8 mouse cellular contexts compared by ENCODE assay signal in genomic region chr5:140659607-140660272, GRCm38 (mm10). TPM values are rescaled to one million over a fixed set of nuclear protein-coding genes. Genes with fewer than 3 reads are reported as not detected.
DNase-seq lines count a peak whose midpoint lies in the region; ATAC-seq and TF ChIP-seq lines count a peak whose summit lies in the region.

No protein-coding gene starts in this region.

- peak; percentile 70 for DNase-seq in brain, embryonic 18.5 days (ENCODE audit: low read depth, low spot score)
- no peak for DNase-seq in hindbrain, embryonic 10.5 days (ENCODE audit: low spot score)
- DNase-seq in left cerebral cortex, postnatal 4 days = peak; percentile 76
- DNase-seq in splenic B cell, adult 2 months (ENCODE audit: low read depth, low spot score) = peak; percentile 29
- DNase-seq in thymus, postnatal 0 days (ENCODE audit: low spot score) = no peak
- DNase-seq in adrenal gland, postnatal 4 days (ENCODE audit: low spot score in 2 of 2) = no peak
- no peak for DNase-seq in thymus, adult 2 months

- 0 out of 2 replicates have a peak, but pooled peaks cover 1% of the 10 kb centered on the region for H3K36me3 ChIP-seq in hindbrain, embryonic 10.5 days
- H3K36me3 ChIP-seq in splenic B cell, adult 2 months (ENCODE audit: control insufficient read depth, insufficient read depth, low read length, poor library complexity, severe bottlenecking) = no peaks in the 10 kb centered on the region
- no peaks in the 10 kb centered on the region for H3K36me3 ChIP-seq in thymus, adult 2 months (ENCODE audit: control insufficient read depth, insufficient read depth, low read length)

- intact Hi-C loops in left cerebral cortex, postnatal 4 days (cut with DNase I) = no loop called here

- no peak for TF ChIP-seq POLR2A in thymus, adult 2 months (IDR thresholded peaks at IDR 0.05; ENCODE audit: control insufficient read depth, extremely low read depth, insufficient read depth, low read length, poor library complexity)

- 36% methylated on average over 16 of the region's 16 CpGs for WGBS in hindbrain, embryonic 10.5 days
- 74% methylated on average over 16 of the region's 16 CpGs for WGBS in thymus, adult 2 months

- TF ChIP-seq CTCF in thymus, adult 2 months (IDR thresholded peaks at IDR 0.05; ENCODE audit: borderline replicate concordance, control insufficient read depth, extremely low read depth, insufficient read depth, low read length, poor library complexity) = no peak

- peaks cover 37% of the 10 kb centered on the region for H3K4me1 ChIP-seq in hindbrain, embryonic 10.5 days (replicated peaks)
- peaks cover 31% of the 10 kb centered on the region for H3K4me1 ChIP-seq in thymus, adult 2 months (replicated peaks; ENCODE audit: control insufficient read depth, insufficient read depth, low read length)

- no peaks in the 10 kb centered on the region for H3K9me3 ChIP-seq in hindbrain, embryonic 10.5 days

- H3K27me3 ChIP-seq in hindbrain, embryonic 10.5 days (ENCODE audit: insufficient read depth, poor library complexity, severe bottlenecking) = 0 out of 2 replicates have a peak, but pooled peaks cover 4% of the 10 kb centered on the region
- no peaks in the 10 kb centered on the region for H3K27me3 ChIP-seq in splenic B cell, adult 2 months (ENCODE audit: control insufficient read depth, insufficient read depth, low read length, poor library complexity, severe bottlenecking)
- no peaks in the 10 kb centered on the region for H3K27me3 ChIP-seq in thymus, adult 2 months (ENCODE audit: control insufficient read depth, insufficient read depth, low read length)

- H3K27ac ChIP-seq in hindbrain, embryonic 10.5 days = peak overlapping the region; percentile 50
- H3K27ac ChIP-seq in thymus, adult 2 months (ENCODE audit: control insufficient read depth, insufficient read depth, low read length) = no peak overlapping the region

- H3K4me3 ChIP-seq in hindbrain, embryonic 10.5 days = no peak overlapping the region
- no peak overlapping the region for H3K4me3 ChIP-seq in thymus, adult 2 months (ENCODE audit: control insufficient read depth, insufficient read depth, low read length)

- ATAC-seq in CD4-positive, CD25-positive, alpha-beta regulatory T cell, adult 4 months = peak; percentile 63

RNA-seq across cellular contexts. Expression of gene Ttyh3, which starts 10.9 kb away (rescaled TPM):
- 1 to 10 TPM; 4.9 to 6.7 TPM for polyA plus RNA-seq in CD4-positive, CD25-positive, alpha-beta regulatory T cell, adult 4 months (2017; shearing (Covaris generic))
- polyA plus RNA-seq in hindbrain, embryonic 10.5 days (2016; fragmentation: Nextera tagmentation; extraction: Ambion mirVana) = 32.1 and 52.5 TPM in 2 replicates
- total RNA-seq in left cerebral cortex, postnatal 4 days (2021) = 100 to 1,000 TPM; 382 to 395 TPM
- 10.4 and 12.3 TPM in 2 replicates for polyA plus RNA-seq in thymus, postnatal 0 days (2015; fragmentation: Nextera tagmentation; extraction: Ambion mirVana)
- total RNA-seq in adrenal gland, postnatal 4 days (2021) = 100 to 1,000 TPM; 199 to 212 TPM
- polyA plus RNA-seq in thymus, adult 2 months (2012; rRNA removed) = 139 and 177 TPM in 2 replicates

RNA-seq across cellular contexts. Expression of gene Iqce, which starts 42.4 kb away (rescaled TPM):
- polyA plus RNA-seq in CD4-positive, CD25-positive, alpha-beta regulatory T cell, adult 4 months (2017; shearing (Covaris generic)) = 10 to 100 TPM; 22.2 to 34.3 TPM
- polyA plus RNA-seq in hindbrain, embryonic 10.5 days (2016; fragmentation: Nextera tagmentation; extraction: Ambion mirVana) = 24.5 and 29.1 TPM in 2 replicates
- total RNA-seq in left cerebral cortex, postnatal 4 days (2021) = 10 to 100 TPM; 70.1 to 75.6 TPM
- polyA plus RNA-seq in thymus, postnatal 0 days (2015; fragmentation: Nextera tagmentation; extraction: Ambion mirVana) = 11.4 and 13.0 TPM in 2 replicates
- total RNA-seq in adrenal gland, postnatal 4 days (2021) = 10 to 100 TPM; 40.3 to 41.3 TPM
- polyA plus RNA-seq in thymus, adult 2 months (2012; rRNA removed) = 30.0 and 31.5 TPM in 2 replicates

RNA-seq across cellular contexts. Expression of gene Brat1, which starts 45.1 kb away (rescaled TPM):
- 10 to 100 TPM; 15.4 to 33.1 TPM for polyA plus RNA-seq in CD4-positive, CD25-positive, alpha-beta regulatory T cell, adult 4 months (2017; shearing (Covaris generic))
- polyA plus RNA-seq in hindbrain, embryonic 10.5 days (2016; fragmentation: Nextera tagmentation; extraction: Ambion mirVana) = 24.6 and 25.1 TPM in 2 replicates
- total RNA-seq in left cerebral cortex, postnatal 4 days (2021) = 10 to 100 TPM; 28.8 to 29.4 TPM
- 22.6 and 22.7 TPM in 2 replicates for polyA plus RNA-seq in thymus, postnatal 0 days (2015; fragmentation: Nextera tagmentation; extraction: Ambion mirVana)
- total RNA-seq in adrenal gland, postnatal 4 days (2021) = 10 to 100 TPM; 23.9 to 24.2 TPM
- polyA plus RNA-seq in thymus, adult 2 months (2012; rRNA removed) = 65.1 and 69.1 TPM in 2 replicates

RNA-seq across cellular contexts. Expression of gene Lfng, which starts 52.6 kb away (rescaled TPM):
- 10 to 100 TPM; 24.2 to 26.2 TPM for polyA plus RNA-seq in CD4-positive, CD25-positive, alpha-beta regulatory T cell, adult 4 months (2017; shearing (Covaris generic))
- 40.9 and 51.2 TPM in 2 replicates for polyA plus RNA-seq in hindbrain, embryonic 10.5 days (2016; fragmentation: Nextera tagmentation; extraction: Ambion mirVana)
- 10 to 100 TPM; 19.7 to 20.7 TPM for total RNA-seq in left cerebral cortex, postnatal 4 days (2021)
- polyA plus RNA-seq in thymus, postnatal 0 days (2015; fragmentation: Nextera tagmentation; extraction: Ambion mirVana) = 13.2 and 13.3 TPM in 2 replicates
- 10 to 100 TPM; 23.5 to 24.4 TPM for total RNA-seq in adrenal gland, postnatal 4 days (2021)
- polyA plus RNA-seq in thymus, adult 2 months (2012; rRNA removed) = 141 and 171 TPM in 2 replicates

Comparison
In these comparisons a context has a peak if more than half of its experiments do, and no peak if none do; other contexts are left out.
1. DNase-seq: peak in brain, embryonic 18.5 days (single experiment), left cerebral cortex, postnatal 4 days (single experiment) and splenic B cell, adult 2 months (single experiment); none in hindbrain, embryonic 10.5 days (single experiment), thymus, postnatal 0 days (single experiment), adrenal gland, postnatal 4 days (0 of 2) and thymus, adult 2 months (single experiment).